Mouse (Mus musculus) MEL (cell line): ENCODE measurements around the gene Cdh4.

Source experiments
- BHLHE40 ChIP-seq: IDR thresholded peaks from 2 replicates; pipeline ENCODE4 v1.6.1; 2012; ENCODE audit warnings: low read depth, mild to moderate bottlenecking, inconsistent platforms, low read length, improper control_type of control experiment, borderline replicate concordance
- CTCF ChIP-seq, 3 experiments: IDR thresholded peaks in 2 of 3; conservative IDR thresholded peaks in 1 of 3; 2 replicates each; pipeline ENCODE4 v1.5.1; 2011 to 2012; ENCODE audit warnings: low read length in 3 of 3, low read depth in 2 of 3, mild to moderate bottlenecking in 2 of 3, improper control_type of control experiment in 1 of 3, inconsistent platforms in 1 of 3, mixed read lengths in 1 of 3, moderate library complexity in 1 of 3; ENCODE audit not compliant: control insufficient read depth in 1 of 3, insufficient read depth in 1 of 3, poor library complexity in 1 of 3, severe bottlenecking in 1 of 3
- E2F4 ChIP-seq: IDR thresholded peaks from 2 replicates; pipeline ENCODE4 v1.6.1; 2011; ENCODE audit warnings: low read depth, low read length, improper control_type of control experiment, borderline replicate concordance
- MYB ChIP-seq: IDR thresholded peaks from 2 replicates; pipeline ENCODE4 v1.6.1; 2011; ENCODE audit warnings: mild to moderate bottlenecking, low read depth, low read length, improper control_type of control experiment
- POLR2A ChIP-seq, 2 experiments: IDR thresholded peaks; 2 replicates each; pipeline ENCODE4 v1.6.1; 2011 to 2012; ENCODE audit warnings: low read length in 2 of 2, mild to moderate bottlenecking in 2 of 2, control low read depth in 1 of 2, improper control_type of control experiment in 1 of 2, low read depth in 1 of 2, moderate library complexity in 1 of 2; ENCODE audit not compliant: control insufficient read depth in 1 of 2, insufficient read depth in 1 of 2, poor library complexity in 1 of 2
- SIN3A ChIP-seq: IDR thresholded peaks from 2 replicates; pipeline ENCODE4 v1.6.1; 2012; ENCODE audit warnings: low read length, improper control_type of control experiment, inconsistent platforms
- TBP ChIP-seq: IDR thresholded peaks from 2 replicates; pipeline ENCODE4 v1.8.0; 2011; ENCODE audit warnings: low read depth, low read length, improper control_type of control experiment

- TF ChIP-seq POLR2A (IDR thresholded peaks at IDR 0.05; ENCODE audit: control insufficient read depth in 1 of 2, insufficient read depth in 1 of 2, low read depth in 1 of 2, low read length in 2 of 2, poor library complexity in 1 of 2), result no peak
- no peak for TF ChIP-seq MYB
- no peak for TF ChIP-seq SIN3A
- no peak for TF ChIP-seq CTCF (IDR thresholded peaks at IDR 0.05 in 2 of 3, conservative IDR thresholded peaks at IDR 0.05 in 1 of 3; ENCODE audit: control insufficient read depth in 1 of 3, insufficient read depth in 1 of 3, low read depth in 2 of 3, low read length in 3 of 3, poor library complexity in 1 of 3, severe bottlenecking in 1 of 3)
- TF ChIP-seq BHLHE40, result no peak
- TF ChIP-seq TBP, result no peak
- TF ChIP-seq E2F4, result no peak
Measured at GRCm38 (mm10) chr2:179828968-179829367, 386.7 kb downstream of the Cdh4 start.
